Mouse (Mus musculus) left cerebral cortex, adult 2 months (tissue): Measurements from ENCODE around the gene Ksr2. TPM values are rescaled to one million over a fixed set of nuclear protein-coding genes. Genes with fewer than 3 reads are reported as not detected.
"Not testable (repeated sequence)": the region's sequence is repeated elsewhere in the genome, so short reads cannot be mapped to it uniquely, and the experiment has no call there.

Experiments
- DNase-seq, 2 experiments: peaks; one replicate each; pipeline ENCODE4 v3.0.0; 2021 to 2022; ENCODE audit warnings: low spot score in 2 of 2, mixed read lengths in 1 of 2; ENCODE audit errors: extremely low spot score in 1 of 2
- H3K27ac ChIP-seq: fragments of 200-600 bp; 2 replicates; pipeline ENCODE4 v1.8.1; 2022
- H3K4me3 ChIP-seq: fragments of 200-600 bp; 2 replicates; pipeline ENCODE4 v1.8.1; 2022
- CTCF ChIP-seq: fragments of 200-600 bp; IDR thresholded peaks from 2 replicates; pipeline ENCODE4 v1.8.1; 2022; ENCODE audit warnings: antibody characterized with exemption, mild to moderate bottlenecking, moderate library complexity
- intact Hi-C: fragments of 180-260 bp; cut with DNase I; formaldehyde crosslinking; loops from one replicate; pipeline ENCODE4 v1.15.1; 2025
- total RNA-seq, 2 experiments: library from RNA; stranded (reverse); gene quantifications; 2 replicates each; pipeline ENCODE4 v1.2.3; 2021

The Ksr2 gene
- total RNA-seq, 2 experiments from 2014 or later, result 40.8 to 47.2 TPM

GRCm38 (mm10) chr5:117414611-117415010, 811 bp downstream of the Ksr2 start:
- peak; percentile 16 to 17 for DNase-seq
- intact Hi-C loops, result loop anchor here (1.0 kb wide), 2 partner anchors 57 to 79 kb away; partner anchors contain the start of gene Wsb2
- TF ChIP-seq CTCF, result no peak
- Histone ChIP-seq H3K27ac (peak overlapping the region; percentile 95), H3K4me3 (peak overlapping the region; percentile 63)

GRCm38 (mm10) chr5:117415011-117415912, 1.5 kb downstream of the Ksr2 start:
- DNase-seq, result peak; percentile 16 to 17

GRCm38 (mm10) chr5:117417442-117417841, 3.6 kb downstream of the Ksr2 start:
- intact Hi-C loops, result no loop called here
- Histone ChIP-seq H3K4me3 (no peak overlapping the region), H3K27ac (no peak overlapping the region)
- no peak for DNase-seq
- TF ChIP-seq CTCF, result no peak

More at GRCm38 (mm10) chr5:117415011-117415912, 1.5 kb downstream of the Ksr2 start:
- Histone ChIP-seq H3K4me3 (peak overlapping the region; percentile 63), H3K27ac (peak overlapping the region; percentile 95)
- intact Hi-C loops, result no loop called here
- TF ChIP-seq CTCF, result peak; percentile 18

GRCm38 (mm10) chr5:117433501-117433900, 19.7 kb downstream of the Ksr2 start:
- H3K4me3 ChIP-seq, DNase-seq, H3K27ac ChIP-seq, intact Hi-C loops: not testable (repeated sequence)

GRCm38 (mm10) chr5:117440261-117440660, 26.5 kb downstream of the Ksr2 start:
- no peak overlapping the region for H3K27ac ChIP-seq
- no peak for TF ChIP-seq CTCF
- no peak for DNase-seq
- no peak overlapping the region for H3K4me3 ChIP-seq
- intact Hi-C loops, result no loop called here

- intact Hi-C loops, result no loop called here
- H3K4me3 ChIP-seq, result no peak overlapping the region
- DNase-seq, result no peak
- no peak overlapping the region for H3K27ac ChIP-seq
- no peak for TF ChIP-seq CTCF
Observed at GRCm38 (mm10) chr5:117441242-117441842, 27.5 kb downstream of the Ksr2 start.

GRCm38 (mm10) chr5:117442157-117442765, 28.5 kb downstream of the Ksr2 start:
- no peak overlapping the region for H3K27ac ChIP-seq
- no peak for TF ChIP-seq CTCF
- DNase-seq, result no peak
- no peak overlapping the region for H3K4me3 ChIP-seq
- intact Hi-C loops, result no loop called here

- DNase-seq, result no peak
- no peak overlapping the region; the same call in 1 of the 2 replicates for H3K27ac ChIP-seq
- TF ChIP-seq CTCF, result no peak
- H3K4me3 ChIP-seq, result no peak overlapping the region
- intact Hi-C loops, result no loop called here
Observed at GRCm38 (mm10) chr5:117443141-117443540, 29.3 kb downstream of the Ksr2 start.

GRCm38 (mm10) chr5:117443902-117444301, 30.1 kb downstream of the Ksr2 start:
- TF ChIP-seq CTCF, result no peak
- intact Hi-C loops, result loop anchor here (1.0 kb wide), 1 partner anchor 49 kb away; no protein-coding TSS in a partner anchor
- H3K4me3 ChIP-seq, result no peak overlapping the region
- peak in 1 of 2 experiments; percentile 47 for DNase-seq
- H3K27ac ChIP-seq, result peak overlapping the region; percentile 47

- peak; percentile 44 for TF ChIP-seq CTCF
- no peak for DNase-seq
- H3K27ac ChIP-seq, result no peak overlapping the region
- H3K4me3 ChIP-seq, result no peak overlapping the region
- intact Hi-C loops, result no loop called here
Observed at GRCm38 (mm10) chr5:117447698-117448097, 33.9 kb downstream of the Ksr2 start.

- DNase-seq, result no peak
- H3K27ac ChIP-seq, result no peak overlapping the region
- H3K4me3 ChIP-seq, result no peak overlapping the region
- intact Hi-C loops, result no loop called here
- TF ChIP-seq CTCF, result no peak
Observed at GRCm38 (mm10) chr5:117452013-117452412, 38.2 kb downstream of the Ksr2 start.

GRCm38 (mm10) chr5:117455546-117455945, 41.7 kb downstream of the Ksr2 start:
- intact Hi-C loops, result no loop called here
- no peak for DNase-seq
- no peak overlapping the region for H3K4me3 ChIP-seq
- H3K27ac ChIP-seq, result no peak overlapping the region
- no peak; the same call in 1 of the 2 replicates for TF ChIP-seq CTCF
